Mouse (Mus musculus) gonadal fat pad, adult 2 months (tissue): Measurements from ENCODE around the gene Dapp1. TPM values are rescaled to one million over a fixed set of nuclear protein-coding genes. Genes with fewer than 3 reads are reported as not detected.
"Not testable (repeated sequence)": the region's sequence is repeated elsewhere in the genome, so short reads cannot be mapped to it uniquely, and the experiment has no call there.

Source experiments
- DNase-seq: peaks from one replicate; pipeline ENCODE4 v3.0.0-alpha.2; 2012; ENCODE audit warnings: low read depth
- polyA plus RNA-seq: library from polyadenylated mRNA; depleted of rRNA; stranded (reverse); fragments of >200 nt; gene quantifications from 2 replicates; pipeline ENCODE4 v1.2.3, GENCODE M21; 2012

Dapp1 gene
- polyA plus RNA-seq, 1 experiment = 3.1 TPM

GRCm38 (mm10) chr3:137954256-137954916 is 27.0 kb downstream of the Dapp1 start:
- no peak for DNase-seq

- DNase-seq = no peak
These were observed 28.1 kb downstream of the Dapp1 start for GRCm38 (mm10) chr3:137952914-137953880.

- DNase-seq = no peak
These were observed 29.0 kb downstream of the Dapp1 start for GRCm38 (mm10) chr3:137952225-137952913.

- no peak for DNase-seq
These were observed 29.5 kb downstream of the Dapp1 start for GRCm38 (mm10) chr3:137951819-137952218.

GRCm38 (mm10) chr3:137951302-137951701 is 30.0 kb downstream of the Dapp1 start:
- DNase-seq = not testable (repeated sequence)

- DNase-seq = no peak
These were observed 31.0 kb downstream of the Dapp1 start for GRCm38 (mm10) chr3:137950191-137950885.

- no peak for DNase-seq
These were observed 33.8 kb downstream of the Dapp1 start for GRCm38 (mm10) chr3:137947525-137947924.

GRCm38 (mm10) chr3:137946827-137947226 is 34.5 kb downstream of the Dapp1 start:
- DNase-seq = no peak

- no peak for DNase-seq
These were observed 37.6 kb downstream of the Dapp1 start for GRCm38 (mm10) chr3:137943737-137944154.

- DNase-seq = no peak
These were observed 39.2 kb downstream of the Dapp1 start for GRCm38 (mm10) chr3:137942098-137942622.

GRCm38 (mm10) chr3:137941555-137941954 is 39.8 kb downstream of the Dapp1 start:
- DNase-seq = no peak

- no peak for DNase-seq
These were observed 40.6 kb downstream of the Dapp1 start for GRCm38 (mm10) chr3:137940757-137941156.

- DNase-seq = no peak
These were observed 42.7 kb downstream of the Dapp1 start for GRCm38 (mm10) chr3:137938608-137939007.

- no peak for DNase-seq
These were observed 44.8 kb downstream of the Dapp1 start for GRCm38 (mm10) chr3:137936541-137936940.

- DNase-seq = no peak
These were observed 45.5 kb downstream of the Dapp1 start for GRCm38 (mm10) chr3:137935570-137936525.

GRCm38 (mm10) chr3:137933986-137934385 is 47.4 kb downstream of the Dapp1 start:
- no peak for DNase-seq

- no peak for DNase-seq
These were observed 48.6 kb downstream of the Dapp1 start for GRCm38 (mm10) chr3:137932748-137933147.

GRCm38 (mm10) chr3:137929940-137930339 is 51.4 kb downstream of the Dapp1 start:
- DNase-seq = no peak

GRCm38 (mm10) chr3:137927010-137927409 is 54.3 kb downstream of the Dapp1 start:
- DNase-seq = no peak

- DNase-seq = no peak
These were observed 60.8 kb downstream of the Dapp1 start for GRCm38 (mm10) chr3:137920594-137920993.
